Mouse (Mus musculus) ES-Bruce4 (cell line): Measurements from ENCODE around the gene Tnfrsf8. TPM values are rescaled to one million over a fixed set of nuclear protein-coding genes. Genes with fewer than 3 reads are reported as not detected.

Experiments
- H3K27ac ChIP-seq: 2 replicates; pipeline ENCODE4 v1.5.1; 2012; ENCODE audit warnings: low read length, inconsistent platforms; ENCODE audit not compliant: insufficient read depth
- H3K27me3 ChIP-seq: 2 replicates; pipeline ENCODE4 v1.6.1; 2012; ENCODE audit warnings: mild to moderate bottlenecking, low read length, inconsistent platforms; ENCODE audit not compliant: control insufficient read depth, poor library complexity, insufficient read depth, severe bottlenecking
- H3K36me3 ChIP-seq: 2 replicates; pipeline ENCODE4 v1.6.1; 2012; ENCODE audit warnings: inconsistent platforms, mild to moderate bottlenecking, low read length, moderate library complexity; ENCODE audit not compliant: control insufficient read depth, poor library complexity, insufficient read depth, severe bottlenecking
- H3K4me1 ChIP-seq: one replicate; pipeline ENCODE4 v1.8.1; 2011; ENCODE audit warnings: low read length; ENCODE audit not compliant: control insufficient read depth, insufficient read depth
- H3K4me3 ChIP-seq: 2 replicates; pipeline ENCODE4 v1.5.1; 2011; ENCODE audit warnings: low read depth, mild to moderate bottlenecking, low read length
- H3K9ac ChIP-seq: 2 replicates; pipeline ENCODE4 v1.6.1; 2012; ENCODE audit warnings: low read depth, mild to moderate bottlenecking, inconsistent platforms; ENCODE audit not compliant: poor library complexity, severe bottlenecking
- H3K9me3 ChIP-seq: replicated peaks from 2 replicates; pipeline ENCODE4 v1.6.1; 2012; ENCODE audit warnings: mild to moderate bottlenecking, low read length, inconsistent platforms; ENCODE audit not compliant: control insufficient read depth, poor library complexity, insufficient read depth, severe bottlenecking
- CTCF ChIP-seq: IDR thresholded peaks from one replicate; pipeline ENCODE4 v1.8.1; 2011; ENCODE audit warnings: low read depth, low read length
- EP300 ChIP-seq: IDR thresholded peaks from 2 replicates; pipeline ENCODE4 v1.6.1; 2011; ENCODE audit warnings: low read depth, low read length; ENCODE audit not compliant: insufficient read depth
- POLR2A ChIP-seq: IDR thresholded peaks from one replicate; pipeline ENCODE4 v1.8.1; 2011; ENCODE audit warnings: low read length; ENCODE audit not compliant: insufficient read depth
- polyA plus RNA-seq: library from polyadenylated mRNA; stranded (reverse); fragments of >200 nt; gene quantifications from 2 replicates; pipeline ENCODE4 v1.2.4, GENCODE M21; 2011; ENCODE audit warnings: low read depth; ENCODE audit not compliant: missing spikeins, insufficient read depth, insufficient read length

Gene Tnfrsf8
- polyA plus RNA-seq, 1 experiment: 0.46 TPM

- Histone ChIP-seq H3K27me3 (no peaks in the 10 kb centered on the region), H3K9ac (no peak overlapping the region), H3K9me3 (no peaks in the 10 kb centered on the region), H3K27ac (no peak overlapping the region), H3K36me3 (no peaks in the 10 kb centered on the region), H3K4me3 (no peak overlapping the region), H3K4me1 (peaks cover 1% of the 10 kb centered on the region)
- TF ChIP-seq CTCF: peak; percentile 43
- no peak for TF ChIP-seq EP300
Observed at GRCm38 (mm10) chr4:145322995-145323627, 8.1 kb upstream of the Tnfrsf8 start.

GRCm38 (mm10) chr4:145322211-145322610 lies 7.2 kb upstream of the Tnfrsf8 start:
- Histone ChIP-seq H3K4me3 (no peak overlapping the region), H3K9ac (no peak overlapping the region), H3K9me3 (no peaks in the 10 kb centered on the region), H3K36me3 (no peaks in the 10 kb centered on the region), H3K27me3 (no peaks in the 10 kb centered on the region), H3K4me1 (peaks cover 1% of the 10 kb centered on the region), H3K27ac (no peak overlapping the region)
- TF ChIP-seq POLR2A (no peak), EP300 (no peak), CTCF (no peak)

- Histone ChIP-seq H3K4me3 (no peak overlapping the region), H3K36me3 (no peaks in the 10 kb centered on the region), H3K9me3 (no peaks in the 10 kb centered on the region)
Observed at GRCm38 (mm10) chr4:145320624-145321023, 5.7 kb upstream of the Tnfrsf8 start.

GRCm38 (mm10) chr4:145319274-145320226 lies 4.6 kb upstream of the Tnfrsf8 start:
- Histone ChIP-seq H3K4me1 (peaks cover 1% of the 10 kb centered on the region), H3K9me3 (no peaks in the 10 kb centered on the region), H3K9ac (no peak overlapping the region), H3K27ac (no peak overlapping the region), H3K36me3 (no peaks in the 10 kb centered on the region), H3K27me3 (no peaks in the 10 kb centered on the region), H3K4me3 (no peak overlapping the region)
- TF ChIP-seq CTCF (no peak), EP300 (no peak), POLR2A (no peak)

More at GRCm38 (mm10) chr4:145320624-145321023, 5.7 kb upstream of the Tnfrsf8 start:
- H3K4me1 ChIP-seq: peaks cover 1% of the 10 kb centered on the region
- no peak overlapping the region for H3K9ac ChIP-seq
- no peak for TF ChIP-seq CTCF
- TF ChIP-seq POLR2A: no peak
- TF ChIP-seq EP300: no peak
- no peaks in the 10 kb centered on the region for H3K27me3 ChIP-seq
- H3K27ac ChIP-seq: no peak overlapping the region

- H3K27me3 ChIP-seq: no peaks in the 10 kb centered on the region
- no peak overlapping the region for H3K9ac ChIP-seq
- no peak overlapping the region for H3K4me3 ChIP-seq
- H3K4me1 ChIP-seq: no peaks in the 10 kb centered on the region
- H3K36me3 ChIP-seq: no peaks in the 10 kb centered on the region
- H3K27ac ChIP-seq: no peak overlapping the region
- TF ChIP-seq EP300 (no peak), CTCF (no peak), POLR2A (no peak)
- H3K9me3 ChIP-seq: no peaks in the 10 kb centered on the region
Observed at GRCm38 (mm10) chr4:145316708-145317107, 1.7 kb upstream of the Tnfrsf8 start.

GRCm38 (mm10) chr4:145313966-145314365 lies 998 bp downstream of the Tnfrsf8 start:
- Histone ChIP-seq H3K9me3 (no peaks in the 10 kb centered on the region), H3K4me1 (no peaks in the 10 kb centered on the region), H3K27ac (no peak overlapping the region), H3K27me3 (no peaks in the 10 kb centered on the region), H3K4me3 (no peak overlapping the region), H3K36me3 (no peaks in the 10 kb centered on the region), H3K9ac (no peak overlapping the region)
- TF ChIP-seq EP300: no peak
- peak; percentile 64 for TF ChIP-seq CTCF
- no peak for TF ChIP-seq POLR2A
